Mouse (Mus musculus) MEL (cell line): Measurements from ENCODE around the gene Nap1l1. TPM values are rescaled to one million over a fixed set of nuclear protein-coding genes. Genes with fewer than 3 reads are reported as not detected.

Experiments
- DNase-seq: peaks from one replicate; pipeline ENCODE4 v3.0.0; 2011; ENCODE audit warnings: low read depth, low spot score
- H3K27ac ChIP-seq: 2 replicates; pipeline ENCODE4 v1.5.1; 2012; ENCODE audit warnings: low read depth, mild to moderate bottlenecking, control low read depth, low read length, moderate library complexity; ENCODE audit not compliant: control insufficient read depth
- H3K27me3 ChIP-seq, 2 experiments: fragments of 150-350 bp in 1 of 2; sonication (generic) in 1 of 2; 2 replicates each; pipeline ENCODE4 v1.6.1; 2012; ENCODE audit warnings: low read length in 2 of 2, mild to moderate bottlenecking in 2 of 2, improper control_type of control experiment in 1 of 2, moderate library complexity in 1 of 2; ENCODE audit not compliant: insufficient read depth in 2 of 2, control insufficient read depth in 1 of 2
- H3K36me3 ChIP-seq, 2 experiments: 2 replicates each; pipeline ENCODE4 v1.6.1; 2012 to 2014; ENCODE audit warnings: low read length in 2 of 2, improper control_type of control experiment in 1 of 2, inconsistent platforms in 1 of 2, mild to moderate bottlenecking in 1 of 2; ENCODE audit not compliant: insufficient read depth in 2 of 2, control insufficient read depth in 1 of 2
- H3K4me1 ChIP-seq, 2 experiments: fragments of 150-350 bp in 1 of 2; sonication (generic) in 1 of 2; 2 replicates each; pipeline ENCODE4 v1.6.1; 2012; ENCODE audit warnings: low read length in 2 of 2, improper control_type of control experiment in 1 of 2, mild to moderate bottlenecking in 1 of 2; ENCODE audit not compliant: insufficient read depth in 2 of 2, control insufficient read depth in 1 of 2
- H3K4me3 ChIP-seq, 2 experiments: fragments of 150-350 bp in 1 of 2; sonication (generic) in 1 of 2; 2 replicates each; pipeline ENCODE4 v1.5.1; 2012; ENCODE audit warnings: low read depth in 2 of 2, low read length in 2 of 2, mild to moderate bottlenecking in 2 of 2, moderate library complexity in 2 of 2, control low read depth in 1 of 2, improper control_type of control experiment in 1 of 2; ENCODE audit not compliant: control insufficient read depth in 1 of 2, insufficient read depth in 1 of 2
- H3K79me2 ChIP-seq: 2 replicates; pipeline ENCODE4 v1.6.1; 2012; ENCODE audit warnings: mild to moderate bottlenecking, low read length, moderate library complexity; ENCODE audit not compliant: control insufficient read depth, poor library complexity, insufficient read depth
- H3K9ac ChIP-seq: 2 replicates; pipeline ENCODE4 v1.6.1; 2012; ENCODE audit warnings: low read depth, mild to moderate bottlenecking, control low read depth, low read length, moderate library complexity; ENCODE audit not compliant: control insufficient read depth, poor library complexity, severe bottlenecking
- H3K9me3 ChIP-seq: fragments of 150-350 bp; sonication (generic); replicated peaks from 2 replicates; pipeline ENCODE4 v1.6.1; 2012; ENCODE audit warnings: mild to moderate bottlenecking, low read length, improper control_type of control experiment, moderate library complexity; ENCODE audit not compliant: insufficient read depth
- BHLHE40 ChIP-seq: IDR thresholded peaks from 2 replicates; pipeline ENCODE4 v1.6.1; 2012; ENCODE audit warnings: low read depth, mild to moderate bottlenecking, inconsistent platforms, low read length, improper control_type of control experiment, borderline replicate concordance
- CHD1 ChIP-seq: IDR thresholded peaks from 2 replicates; pipeline ENCODE4 v1.6.1; 2012; ENCODE audit warnings: low read depth, mild to moderate bottlenecking, inconsistent platforms, low read length, improper control_type of control experiment
- CTCF ChIP-seq, 3 experiments: IDR thresholded peaks in 2 of 3; conservative IDR thresholded peaks in 1 of 3; 2 replicates each; pipeline ENCODE4 v1.5.1; 2011 to 2012; ENCODE audit warnings: low read length in 3 of 3, low read depth in 2 of 3, mild to moderate bottlenecking in 2 of 3, improper control_type of control experiment in 1 of 3, inconsistent platforms in 1 of 3, mixed read lengths in 1 of 3, moderate library complexity in 1 of 3; ENCODE audit not compliant: control insufficient read depth in 1 of 3, insufficient read depth in 1 of 3, poor library complexity in 1 of 3, severe bottlenecking in 1 of 3
- E2F4 ChIP-seq: IDR thresholded peaks from 2 replicates; pipeline ENCODE4 v1.6.1; 2011; ENCODE audit warnings: low read depth, low read length, improper control_type of control experiment, borderline replicate concordance
- ELF1 ChIP-seq: IDR thresholded peaks from 2 replicates; pipeline ENCODE4 v1.6.1; 2014; ENCODE audit warnings: low read depth, mild to moderate bottlenecking, inconsistent platforms, low read length, improper control_type of control experiment, moderate library complexity
- EP300 ChIP-seq, 2 experiments: IDR thresholded peaks; 2 replicates each; pipeline ENCODE4 v1.6.1; 2011; ENCODE audit warnings: improper control_type of control experiment in 2 of 2, low read length in 2 of 2, low read depth in 1 of 2, mild to moderate bottlenecking in 1 of 2
- GATA1 ChIP-seq: IDR thresholded peaks from 2 replicates; pipeline ENCODE4 v1.6.1; 2011; ENCODE audit warnings: low read depth, low read length, improper control_type of control experiment
- MAFK ChIP-seq: IDR thresholded peaks from 2 replicates; pipeline ENCODE4 v1.6.1; 2011; ENCODE audit warnings: low read depth, mild to moderate bottlenecking, low read length, improper control_type of control experiment, borderline replicate concordance
- MAX ChIP-seq: IDR thresholded peaks from 2 replicates; pipeline ENCODE4 v1.6.1; 2011; ENCODE audit warnings: low read length, improper control_type of control experiment
- MEF2A ChIP-seq: IDR thresholded peaks from 2 replicates; pipeline ENCODE4 v1.6.1; 2014; ENCODE audit warnings: low read depth, mild to moderate bottlenecking, inconsistent platforms, low read length, improper control_type of control experiment; ENCODE audit not compliant: poor library complexity, insufficient replicate concordance, severe bottlenecking; ENCODE audit errors: extremely low read depth
- MXI1 ChIP-seq: IDR thresholded peaks from 2 replicates; pipeline ENCODE4 v1.6.1; 2011; ENCODE audit warnings: mild to moderate bottlenecking, low read depth, low read length, improper control_type of control experiment
- MYB ChIP-seq: IDR thresholded peaks from 2 replicates; pipeline ENCODE4 v1.6.1; 2011; ENCODE audit warnings: mild to moderate bottlenecking, low read depth, low read length, improper control_type of control experiment
- MYC ChIP-seq: IDR thresholded peaks from 2 replicates; pipeline ENCODE4 v1.6.1; 2011; ENCODE audit warnings: low read depth, mild to moderate bottlenecking, low read length, improper control_type of control experiment, moderate library complexity
- NELFE ChIP-seq: IDR thresholded peaks from 2 replicates; pipeline ENCODE4 v1.6.1; 2011; ENCODE audit warnings: low read depth, low read length, improper control_type of control experiment
- POLR2A ChIP-seq, 2 experiments: IDR thresholded peaks; 2 replicates each; pipeline ENCODE4 v1.6.1; 2011 to 2012; ENCODE audit warnings: low read length in 2 of 2, mild to moderate bottlenecking in 2 of 2, control low read depth in 1 of 2, improper control_type of control experiment in 1 of 2, low read depth in 1 of 2, moderate library complexity in 1 of 2; ENCODE audit not compliant: control insufficient read depth in 1 of 2, insufficient read depth in 1 of 2, poor library complexity in 1 of 2
- POLR2AphosphoS2 ChIP-seq: IDR thresholded peaks from 2 replicates; pipeline ENCODE4 v1.6.1; 2011; ENCODE audit warnings: low read length, improper control_type of control experiment
- POLR2AphosphoS5 ChIP-seq: IDR thresholded peaks from 2 replicates; pipeline ENCODE4 v1.6.1; 2012; ENCODE audit warnings: low read depth, borderline replicate concordance, mild to moderate bottlenecking, inconsistent platforms, low read length, moderate library complexity, mixed read lengths
- RAD21 ChIP-seq: IDR thresholded peaks from 2 replicates; pipeline ENCODE4 v1.6.1; 2011; ENCODE audit warnings: mild to moderate bottlenecking, low read depth, low read length, improper control_type of control experiment
- RCOR1 ChIP-seq: IDR thresholded peaks from 2 replicates; pipeline ENCODE4 v1.6.1; 2012; ENCODE audit warnings: low read depth, mild to moderate bottlenecking, inconsistent platforms, low read length, improper control_type of control experiment
- SIN3A ChIP-seq: IDR thresholded peaks from 2 replicates; pipeline ENCODE4 v1.6.1; 2012; ENCODE audit warnings: low read length, improper control_type of control experiment, inconsistent platforms
- SMC3 ChIP-seq: IDR thresholded peaks from 2 replicates; pipeline ENCODE4 v1.6.1; 2011; ENCODE audit warnings: low read depth, low read length, improper control_type of control experiment
- TCF12 ChIP-seq: IDR thresholded peaks from 2 replicates; pipeline ENCODE4 v1.6.1; 2014; ENCODE audit warnings: low read depth, mild to moderate bottlenecking, inconsistent platforms, low read length, improper control_type of control experiment, moderate library complexity
- UBTF ChIP-seq: IDR thresholded peaks from 2 replicates; pipeline ENCODE4 v1.6.1; 2012; ENCODE audit warnings: low read depth, mild to moderate bottlenecking, inconsistent platforms, low read length, improper control_type of control experiment, moderate library complexity, borderline replicate concordance; ENCODE audit not compliant: insufficient read depth
- ZKSCAN1 ChIP-seq: IDR thresholded peaks from 2 replicates; pipeline ENCODE4 v1.6.1; 2012; ENCODE audit warnings: low read depth, mild to moderate bottlenecking, inconsistent platforms, low read length, improper control_type of control experiment, moderate library complexity
- ZMIZ1 ChIP-seq: IDR thresholded peaks from 2 replicates; pipeline ENCODE4 v1.6.1; 2012; ENCODE audit warnings: low read depth, mild to moderate bottlenecking, inconsistent platforms, low read length, improper control_type of control experiment, moderate library complexity
- ZNF384 ChIP-seq: IDR thresholded peaks from 2 replicates; pipeline ENCODE4 v1.6.1; 2012; ENCODE audit warnings: low read depth, mild to moderate bottlenecking, inconsistent platforms, low read length, improper control_type of control experiment
- polyA plus RNA-seq, 2 experiments: library from polyadenylated mRNA; stranded (reverse) in 1 of 2; unstranded in 1 of 2; fragments of >175 nt in 1 of 2; fragments of >200 nt in 1 of 2; gene quantifications; 2 replicates each; pipeline versions ENCODE4 v1.2.1 to v1.2.4; 2012; ENCODE audit warnings: low replicate concordance in 2 of 2, low read depth in 1 of 2; ENCODE audit not compliant: insufficient read length in 2 of 2, insufficient read depth in 1 of 2, missing spikeins in 1 of 2
- total RNA-seq: library from RNA; depleted of rRNA; stranded (reverse); fragments of 300-350 nt; gene quantifications from 2 replicates; pipeline ENCODE4 v1.2.3, GENCODE M21; 2012

Nap1l1 gene
- total and polyA plus RNA-seq, 3 experiments, result 183 to 591 (median 296) TPM

DNA sequence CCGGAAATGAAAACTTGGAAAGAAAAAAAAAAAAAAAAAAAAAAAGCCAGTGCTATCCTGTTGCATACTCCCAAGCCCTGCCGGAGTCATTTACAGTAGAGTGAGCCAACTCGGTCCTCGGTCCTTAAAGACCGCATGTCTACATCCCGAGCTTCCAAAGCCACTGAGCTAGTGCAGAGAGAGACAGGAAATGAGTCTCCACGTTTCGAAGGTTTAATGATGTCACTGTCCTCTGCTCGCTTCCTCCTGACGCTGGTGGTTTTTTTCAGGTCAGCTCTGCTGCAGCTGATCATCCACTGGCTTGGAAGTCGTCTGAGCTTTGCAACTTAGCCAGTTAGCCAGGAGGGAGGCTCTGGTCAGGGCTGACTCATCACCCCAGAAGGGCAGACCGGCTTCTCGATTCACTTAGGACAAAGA lies 43.2 kb downstream of the Nap1l1 start:
- H3K79me2 ChIP-seq, result no peaks in the 10 kb centered on the region
- H3K27me3 ChIP-seq, result peaks cover 2 to 3% of the 10 kb centered on the region in 2 experiments
- H3K36me3 ChIP-seq, result peaks cover 0 to 8% of the 10 kb centered on the region in 2 experiments; a peak in 1 of 4 replicates
- no peak overlapping the region for H3K27ac ChIP-seq
- no peak for DNase-seq
- TF ChIP-seq MYC (no peak), UBTF (no peak), RAD21 (no peak), MXI1 (no peak), ELF1 (no peak), RCOR1 (no peak), BHLHE40 (no peak), EP300 (IDR thresholded peaks at IDR 0.05; ENCODE audit: low read depth in 1 of 2, low read length in 2 of 2) (no peak), MAFK (no peak), MAX (no peak), POLR2A (IDR thresholded peaks at IDR 0.05; ENCODE audit: control insufficient read depth in 1 of 2, insufficient read depth in 1 of 2, low read depth in 1 of 2, low read length in 2 of 2, poor library complexity in 1 of 2) (no peak), MEF2A (no peak), CTCF (IDR thresholded peaks at IDR 0.05 in 2 of 3, conservative IDR thresholded peaks at IDR 0.05 in 1 of 3; ENCODE audit: control insufficient read depth in 1 of 3, insufficient read depth in 1 of 3, low read depth in 2 of 3, low read length in 3 of 3, poor library complexity in 1 of 3, severe bottlenecking in 1 of 3) (no peak), SMC3 (no peak), ZKSCAN1 (no peak), CHD1 (no peak), POLR2AphosphoS5 (no peak), ZNF384 (no peak), GATA1 (no peak)
- H3K9ac ChIP-seq, result no peak overlapping the region
- H3K4me1 ChIP-seq, result no peaks in the 10 kb centered on the region
- no peak overlapping the region for H3K4me3 ChIP-seq
- H3K9me3 ChIP-seq, result no peaks in the 10 kb centered on the region

DNA sequence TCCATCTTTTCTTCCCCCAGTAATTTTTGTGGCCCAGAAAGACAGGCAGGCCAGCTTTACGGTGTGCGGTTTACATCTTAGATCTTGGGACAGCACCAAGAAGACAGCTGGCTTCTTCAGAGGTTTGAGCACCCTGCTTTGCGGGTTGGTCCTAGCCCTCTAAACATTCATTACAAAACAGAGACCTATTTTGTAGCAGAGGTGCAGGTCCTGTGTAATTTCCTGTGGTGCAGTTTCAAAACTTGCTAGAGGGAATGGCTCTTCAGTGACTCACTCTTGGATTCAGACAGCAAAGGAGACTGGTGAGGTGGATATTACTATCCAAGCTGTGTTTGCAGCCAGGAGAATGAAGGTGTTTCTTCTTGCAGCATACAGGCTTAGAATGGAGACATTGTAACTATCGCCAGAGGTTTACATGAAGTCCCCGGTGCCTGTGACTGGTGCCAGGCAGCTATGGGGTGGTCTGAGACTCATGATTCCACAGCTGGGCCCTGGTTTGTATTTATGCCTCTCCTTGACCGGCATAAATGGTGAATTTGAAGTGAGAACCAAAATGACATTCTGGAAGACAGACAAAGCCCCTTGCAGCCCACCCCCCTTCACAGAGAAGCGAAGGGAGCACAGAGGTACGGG lies 43.9 kb downstream of the Nap1l1 start:
- peaks cover 3 to 5% of the 10 kb centered on the region in 2 experiments for H3K27me3 ChIP-seq
- H3K4me3 ChIP-seq, result no peak overlapping the region
- no peaks in the 10 kb centered on the region for H3K9me3 ChIP-seq
- no peaks in the 10 kb centered on the region for H3K4me1 ChIP-seq
- no peak for DNase-seq
- H3K27ac ChIP-seq, result no peak overlapping the region
- H3K36me3 ChIP-seq, result peaks cover 0 to 8% of the 10 kb centered on the region in 2 experiments; a peak in 1 of 4 replicates
- TF ChIP-seq E2F4 (no peak), ZMIZ1 (no peak), ZKSCAN1 (no peak), POLR2AphosphoS2 (no peak), NELFE (no peak), SIN3A (no peak), MYB (no peak), TCF12 (no peak), RAD21 (no peak), CHD1 (no peak)
- H3K9ac ChIP-seq, result no peak overlapping the region
- H3K79me2 ChIP-seq, result no peaks in the 10 kb centered on the region
